Mouse (Mus musculus) B cell, adult 62 days (primary cell): ENCODE measurements around the gene Mterf1b. TPM values are rescaled to one million over a fixed set of nuclear protein-coding genes. Genes with fewer than 3 reads are reported as not detected.

ENCODE experiments used
- total RNA-seq: library from RNA; stranded (reverse); gene quantifications from 4 replicates; pipeline ENCODE4 v1.2.4, GENCODE M21; 2023

The Mterf1b gene
- 4.1 to 10.6 TPM (median 6.3 TPM) in 4 replicates for total RNA-seq

DNA sequence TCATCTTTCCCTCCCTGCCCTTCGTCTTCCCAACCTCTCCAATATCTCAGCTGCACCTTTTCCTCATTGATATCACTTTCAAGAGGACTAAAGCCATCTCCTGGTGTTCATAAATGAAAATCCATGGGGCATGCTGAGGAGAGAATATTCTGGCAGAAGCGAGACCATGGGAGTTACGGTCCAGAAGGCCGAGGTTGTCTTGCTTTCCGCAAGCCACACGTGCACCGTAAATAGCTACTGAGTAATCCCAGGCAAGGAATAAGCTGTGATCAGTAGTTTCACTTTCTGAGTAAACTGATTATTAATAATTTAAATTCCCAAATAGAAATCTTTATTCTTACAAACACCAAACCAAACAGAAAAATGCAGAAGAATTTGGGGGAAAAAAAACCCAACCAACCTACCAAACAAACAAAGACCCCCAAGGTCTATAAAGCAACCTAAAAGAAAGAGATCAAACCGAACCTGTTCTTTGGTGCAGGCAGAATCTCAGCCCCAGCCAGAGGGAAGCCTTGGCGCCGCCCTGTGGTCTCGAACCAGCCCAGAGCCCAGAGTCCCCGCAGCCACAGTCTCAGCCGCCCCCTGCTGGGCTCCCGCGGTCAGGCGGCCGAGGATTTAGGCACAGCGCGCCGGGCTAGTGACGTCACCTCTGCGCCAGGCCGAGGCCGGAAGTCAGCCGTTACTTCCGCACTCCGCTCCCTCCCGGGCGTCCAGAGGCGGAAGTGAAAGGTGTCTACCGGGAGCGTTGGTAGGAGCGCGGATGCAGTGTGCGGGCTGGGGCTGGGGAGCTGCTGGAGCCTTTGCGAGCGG, at the start of gene Mterf1b:
Gene Mterf1b, plus strand, starts transcription at position 697 of the 810 bp plus-strand sequence.

Other genes with a start within 250 kb of the Mterf1b start
- 21.2 to 24.0 TPM (median 23.5 TPM) in 4 replicates for gene Cyp51, start 87.6 kb upstream of the Mterf1b start, total RNA-seq